Mouse (Mus musculus) heart, postnatal 0 days (tissue): ENCODE measurements around the gene Slc12a5.

Experiments used
- CTCF ChIP-seq: IDR thresholded peaks from 2 replicates; pipeline ENCODE4 v1.5.1; 2016; ENCODE audit warnings: antibody characterized with exemption, control low read depth, low read depth
- EP300 ChIP-seq: IDR thresholded peaks from 2 replicates; pipeline ENCODE4 v1.6.1; 2016; ENCODE audit warnings: antibody characterized with exemption, low read depth

- no peak for TF ChIP-seq EP300
- TF ChIP-seq CTCF: no peak
Measured at GRCm38 (mm10) chr2:165033306-165033705, 72.7 kb downstream of the Slc12a5 start.
